Mouse (Mus musculus) frontal cortex, adult 2 months (tissue): Measurements from ENCODE around the gene Capg. TPM values are rescaled to one million over a fixed set of nuclear protein-coding genes. Genes with fewer than 3 reads are reported as not detected.
A peak's percentile ranks its signal among the peaks of the same experiment; 100 is the strongest.

Experiments
- DNase-seq, 2 experiments: peaks; one replicate each; pipeline ENCODE4 v3.0.0; 2022; ENCODE audit warnings: low spot score in 1 of 2; ENCODE audit errors: extremely low spot score in 1 of 2
- polyA plus RNA-seq: library from polyadenylated mRNA; depleted of rRNA; stranded (reverse); fragments of >200 nt; gene quantifications from 2 replicates; pipeline ENCODE4 v1.2.3, GENCODE M21; 2012; rRNA removed

The Capg gene
- 3.5 and 4.7 TPM in 2 replicates for polyA plus RNA-seq

DNA sequence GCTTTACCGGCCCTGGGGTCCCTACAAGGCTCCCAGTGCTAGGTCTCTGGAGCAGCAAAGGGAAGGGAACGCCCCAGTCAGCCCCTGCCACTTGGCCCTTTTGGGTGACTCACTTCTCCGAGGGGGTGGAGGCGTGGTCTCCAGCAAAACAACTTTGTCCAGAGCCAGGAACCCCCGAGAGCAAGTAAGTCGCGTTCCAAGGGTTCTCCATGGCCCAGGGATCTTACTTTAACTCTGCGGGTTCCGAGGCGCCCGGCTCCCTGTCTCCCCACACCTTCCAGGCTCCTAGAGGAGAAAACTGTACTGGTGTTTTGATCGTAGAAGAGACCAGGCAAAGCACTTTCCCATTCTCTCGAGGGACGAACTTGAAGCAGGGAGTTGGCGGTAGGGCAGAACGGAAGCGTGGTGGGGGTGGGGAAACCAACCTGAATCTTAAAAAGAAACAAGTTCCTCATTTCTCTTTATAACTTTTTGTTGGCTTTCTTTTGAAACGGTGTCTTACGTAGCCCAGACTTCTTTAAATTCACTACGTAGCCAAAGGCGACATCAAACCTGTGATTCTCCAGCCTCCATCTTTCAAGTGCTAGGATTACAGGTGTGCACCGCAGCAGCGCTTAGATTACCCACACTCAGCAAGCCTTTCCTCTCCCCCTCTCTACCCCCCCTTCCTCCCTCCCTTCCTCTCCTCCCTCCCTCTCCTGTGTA is at the start of gene Capg:
TSS of gene Capg (plus strand) at position 109 of the 705 bp plus-strand sequence.
- DNase-seq = no peak

DNA sequence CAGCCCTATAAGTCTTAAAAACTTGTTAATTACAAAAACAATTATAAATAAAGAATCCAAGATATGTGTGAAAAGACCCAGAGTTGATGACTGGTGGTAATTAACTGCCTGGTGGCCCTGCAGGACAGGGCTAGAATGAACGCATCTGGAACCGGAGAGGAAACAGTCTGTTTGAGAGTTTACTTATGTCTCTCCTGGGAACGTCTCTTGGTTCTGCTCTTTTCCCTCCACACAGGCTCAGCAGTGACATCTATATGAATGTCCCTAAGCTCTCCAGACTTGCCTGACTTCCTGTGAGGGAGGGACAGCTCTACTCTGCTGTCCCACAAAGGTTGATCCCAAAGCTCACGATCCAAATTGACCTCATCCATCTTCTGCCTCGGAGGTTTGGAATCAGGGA is 45.2 kb upstream of the Capg start:
- no peak for DNase-seq

GRCm38 (mm10) chr6:72503309-72503708 is 40.9 kb upstream of the Capg start:
- DNase-seq = no peak

GRCm38 (mm10) chr6:72503939-72504338 is 40.3 kb upstream of the Capg start:
- no peak for DNase-seq

DNA sequence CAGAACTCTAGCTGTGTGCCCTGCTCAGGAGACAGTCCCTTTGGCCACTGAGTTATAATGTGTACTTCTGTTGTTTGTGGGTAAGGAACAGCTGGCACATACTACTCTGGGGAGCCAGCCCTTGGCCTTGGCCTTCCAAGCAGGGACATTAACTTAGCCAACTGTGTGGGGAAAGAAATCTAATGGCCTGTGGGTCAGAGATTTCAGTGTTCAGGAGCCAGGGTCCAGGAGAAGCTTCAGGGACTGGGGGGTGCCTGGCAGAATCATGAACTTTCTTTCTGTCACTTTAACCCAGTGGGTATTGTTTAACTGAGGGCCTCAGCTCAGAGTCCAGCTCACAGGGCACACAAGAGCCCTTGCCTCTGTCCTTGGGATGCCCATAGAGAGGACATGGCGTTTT is 38.1 kb upstream of the Capg start:
- DNase-seq = no peak

DNA sequence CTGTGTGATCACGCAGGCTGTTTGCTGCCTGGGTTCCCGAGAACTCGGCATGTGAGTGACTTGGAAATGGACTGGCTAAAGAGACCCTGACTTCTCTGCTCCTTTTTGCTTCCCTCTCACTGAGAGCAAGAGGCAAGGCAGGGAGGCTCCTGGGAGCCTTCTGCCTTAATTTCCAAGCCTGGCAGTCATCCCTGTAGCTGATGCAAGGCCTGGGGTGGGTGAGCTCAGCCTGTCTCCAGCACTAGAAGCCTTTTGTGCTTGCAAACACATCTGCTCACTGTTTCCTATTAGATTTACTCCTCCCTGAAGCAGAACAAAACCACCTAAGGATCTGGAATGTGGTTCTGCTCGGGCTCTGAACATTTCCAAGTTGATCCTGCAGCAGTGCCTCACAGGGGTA is 35.6 kb upstream of the Capg start:
- DNase-seq = no peak

- no peak for DNase-seq
Measured at GRCm38 (mm10) chr6:72509872-72510435, 34.2 kb upstream of the Capg start.

DNA sequence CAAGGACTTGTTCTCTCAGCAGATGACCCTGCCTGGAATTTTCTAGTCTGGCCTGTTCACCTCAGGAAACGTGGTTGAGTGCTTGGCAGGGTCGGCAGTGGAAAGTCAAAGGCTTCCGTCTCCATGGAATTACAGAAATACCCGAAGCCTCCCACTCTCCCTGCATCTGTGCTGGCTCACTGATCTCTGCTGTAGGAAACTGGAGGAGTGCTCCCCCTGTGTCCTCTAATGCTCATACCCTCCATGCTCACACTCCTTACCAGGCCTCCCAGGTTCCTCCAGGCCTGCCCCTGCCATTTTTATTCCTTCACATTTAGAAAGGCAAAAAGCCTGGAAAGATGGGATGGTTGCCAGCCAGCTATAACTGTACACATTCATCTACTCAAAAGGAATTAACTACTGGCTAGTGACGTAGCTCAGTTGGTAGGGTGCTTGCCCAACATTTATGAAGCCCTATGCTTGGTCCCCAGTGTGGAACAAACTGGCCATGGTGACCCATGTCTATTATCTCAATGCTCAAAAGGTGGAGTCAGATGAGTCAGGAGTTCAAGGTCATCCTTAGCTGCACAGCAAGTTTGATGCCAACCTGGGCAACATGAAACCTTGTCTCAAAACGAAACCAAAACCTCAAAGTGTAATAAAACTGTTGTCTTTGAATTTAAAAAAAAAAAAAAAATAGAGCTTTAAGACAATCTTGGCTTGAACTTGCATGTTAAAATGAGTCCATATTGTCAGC is 33.3 kb upstream of the Capg start:
- DNase-seq = peak in 1 of 2 experiments; percentile 37

GRCm38 (mm10) chr6:72512386-72513070 is 31.7 kb upstream of the Capg start:
- peak; percentile 77 to 89 for DNase-seq

DNA sequence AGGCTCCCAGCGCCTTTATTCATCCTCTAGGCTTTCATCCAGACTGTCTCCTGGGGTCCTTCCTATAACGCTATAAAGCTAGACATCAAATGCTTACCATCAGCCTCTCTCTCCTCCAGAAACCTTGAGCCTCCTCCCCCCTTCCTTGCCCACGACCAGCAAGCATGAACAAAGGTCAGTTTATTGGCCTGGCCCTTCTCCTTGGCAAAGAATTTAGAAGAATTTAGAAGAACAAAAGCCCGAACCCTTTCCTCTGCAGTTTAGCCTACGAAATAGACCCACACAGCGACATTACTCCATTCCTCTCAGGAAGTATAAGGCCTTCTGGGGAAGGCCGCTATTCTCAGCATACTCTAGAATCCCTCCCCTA is 31.1 kb upstream of the Capg start:
- DNase-seq = no peak

GRCm38 (mm10) chr6:72515644-72516043 is 28.5 kb upstream of the Capg start:
- no peak for DNase-seq

GRCm38 (mm10) chr6:72518842-72519241 is 25.3 kb upstream of the Capg start:
- no peak for DNase-seq

GRCm38 (mm10) chr6:72519303-72519702 is 24.9 kb upstream of the Capg start:
- no peak for DNase-seq

DNA sequence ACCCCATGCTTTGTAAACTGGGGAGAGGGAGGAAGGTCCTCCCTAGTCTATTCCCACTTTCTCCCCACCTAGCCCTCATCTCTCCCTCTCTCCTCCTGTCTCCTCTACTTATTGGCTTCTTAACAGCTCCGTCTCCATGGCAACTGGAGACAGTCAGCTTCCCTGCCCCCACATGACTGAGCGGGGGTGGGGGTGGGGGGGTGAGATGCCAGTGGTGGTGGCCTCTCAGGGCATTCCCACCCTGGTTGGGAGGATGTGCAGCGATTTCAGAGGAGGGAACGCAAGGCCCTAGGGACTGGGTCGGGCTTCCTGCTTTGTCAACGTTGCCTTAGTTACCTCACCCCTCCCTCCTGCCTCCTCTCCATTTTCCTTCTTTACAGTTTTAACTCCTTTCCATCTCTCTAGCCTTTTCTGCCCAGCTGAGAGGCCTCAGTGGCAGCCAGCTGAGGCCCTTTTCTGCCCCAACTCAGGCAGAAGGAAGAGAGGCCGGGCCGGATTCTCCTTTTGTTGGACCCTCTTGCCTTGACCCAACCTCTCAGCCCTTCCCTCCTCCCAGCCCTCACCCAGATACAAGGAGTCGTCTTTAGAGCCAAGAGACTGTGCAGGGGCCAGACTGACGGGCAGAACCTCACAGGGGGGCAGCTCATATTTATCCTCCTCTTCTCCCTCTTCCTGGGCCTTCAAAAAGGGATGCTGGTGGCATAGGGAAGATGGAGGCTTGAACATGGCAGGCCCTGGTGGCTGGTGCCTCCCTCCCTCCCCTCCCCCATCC is 24.1 kb upstream of the Capg start:
- DNase-seq = peak in 1 of 2 experiments; percentile 76

- DNase-seq = no peak
Measured at GRCm38 (mm10) chr6:72520904-72521303, 23.3 kb upstream of the Capg start.

- DNase-seq = no peak
Measured at GRCm38 (mm10) chr6:72521607-72522006, 22.6 kb upstream of the Capg start, which contains the start of gene Sh2d6. Gene Sh2d6, minus strand, starts transcription at chr6:72521707.

DNA sequence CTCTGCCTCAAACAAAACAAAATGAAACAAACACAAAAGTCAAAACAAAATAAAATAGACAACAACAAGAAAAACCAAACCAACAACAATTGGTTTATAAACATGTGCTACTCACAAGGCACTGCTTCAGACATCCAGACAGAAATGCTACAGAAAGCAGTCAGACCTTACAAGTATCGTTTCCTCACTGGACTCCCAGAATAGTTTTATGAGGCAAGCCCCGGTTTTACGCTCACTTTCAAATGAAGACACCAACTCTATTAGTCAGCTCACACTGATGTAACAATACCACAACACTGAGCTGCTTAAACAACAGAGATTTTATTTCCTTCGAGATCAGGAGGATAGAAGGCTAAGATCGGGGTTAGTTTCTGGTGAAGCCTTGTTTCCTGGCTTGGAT is 21.9 kb upstream of the Capg start:
- DNase-seq = no peak

GRCm38 (mm10) chr6:72523222-72523621 is 21.0 kb upstream of the Capg start:
- DNase-seq = no peak

DNA sequence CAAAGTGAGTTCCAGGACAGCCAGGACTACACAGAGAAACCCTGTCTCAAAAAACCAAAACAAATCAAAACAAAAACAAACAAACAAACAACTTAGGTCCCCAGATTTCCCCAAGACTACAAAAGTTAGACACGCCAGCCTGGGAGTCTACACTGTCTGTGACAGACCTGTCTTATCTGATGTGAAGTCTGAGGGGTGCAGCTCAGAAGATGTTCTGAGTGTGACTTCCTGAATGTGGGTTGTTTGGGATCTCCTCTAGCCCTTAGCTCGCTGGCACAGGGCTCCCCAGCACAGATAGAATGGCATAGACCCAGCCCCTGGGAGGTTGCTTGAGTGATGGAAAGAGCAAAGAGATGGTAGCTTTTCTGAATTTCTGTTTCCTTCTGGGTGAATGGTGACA is 20.0 kb upstream of the Capg start:
- DNase-seq = no peak

DNA sequence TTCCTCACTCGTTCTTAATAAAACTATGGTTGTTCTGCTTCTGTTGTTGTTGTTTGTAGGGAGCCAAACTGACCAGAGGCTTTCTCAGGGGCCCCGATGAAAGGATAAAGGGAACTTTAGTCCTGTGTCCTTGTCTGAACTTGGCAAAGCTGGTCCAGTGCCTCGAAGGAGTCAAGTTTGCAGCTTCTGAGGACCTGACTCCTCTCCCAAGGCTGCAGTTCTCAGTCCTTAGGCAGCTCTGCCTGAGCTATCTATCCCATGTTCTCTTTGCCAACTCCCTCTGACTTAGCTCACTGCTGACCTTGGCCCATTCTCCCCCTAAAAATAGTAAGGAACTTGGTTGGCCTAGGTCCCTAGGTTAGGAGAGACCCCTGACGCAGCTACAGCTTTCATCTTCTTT is 17.1 kb upstream of the Capg start:
- no peak for DNase-seq
